Mouse (Mus musculus): ENCODE data around the gene Apex2. TPM values are rescaled to one million over a fixed set of nuclear protein-coding genes. Genes with fewer than 3 reads are reported as not detected.
A peak's percentile ranks its signal among the peaks of the same experiment; 100 is the strongest.

Apex2 gene
- polyA plus RNA-seq, 1 experiment from 2014 or later = 25.5 TPM

- Histone ChIP-seq H3K4me3 (replicated peaks) (peak overlapping the region; percentile 43), H3K27ac (peak overlapping the region; percentile 84), H3K4me1 (no peaks in the 10 kb centered on the region), H3K4me2 (peak overlapping the region; percentile 26), H3K27me3 (no peaks in the 10 kb centered on the region), H3K36me3 (replicated peaks) (no peaks in the 10 kb centered on the region), H3K9me3 (no peaks in the 10 kb centered on the region), H3K9ac (peak overlapping the region; percentile 29; the same call in 1 of the 2 replicates)
- peak; percentile 96 for ATAC-seq (ENCODE audit: low FRiP score)
- WGBS = 2% methylated on average over 34 of the region's 34 CpGs
These were observed 111.6 kb downstream of the Apex2 start for GRCm38 (mm10) chrX:150477854-150478780.

GRCm38 (mm10) chrX:150471416-150471815, 118.3 kb downstream of the Apex2 start:
- Histone ChIP-seq H3K9me3 (no peaks in the 10 kb centered on the region), H3K36me3 (replicated peaks) (no peaks in the 10 kb centered on the region), H3K4me2 (no peak overlapping the region), H3K27ac (no peak overlapping the region), H3K4me3 (replicated peaks) (no peak overlapping the region), H3K4me1 (no peaks in the 10 kb centered on the region), H3K9ac (no peak overlapping the region), H3K27me3 (no peaks in the 10 kb centered on the region)
- 90% methylated on average over 1 of the region's 1 CpGs for WGBS
- no peak for ATAC-seq (ENCODE audit: low FRiP score)

Small RNAs within 50 kb of the gene (microRNA-seq; reads per million reads assigned to microRNA genes)
- gene Mir3620 = not detected

Other genes with a start within 250 kb of the Apex2 start
- gene Tmem29, start 130.7 kb downstream of the Apex2 start, polyA plus RNA-seq (2016; fragmentation: Nextera tagmentation; extraction: Ambion mirVana) = 44.0 and 44.3 TPM in 2 replicates
- gene Alas2, start 42.5 kb downstream of the Apex2 start, polyA plus RNA-seq (2016; fragmentation: Nextera tagmentation; extraction: Ambion mirVana) = 27.0 and 38.5 TPM in 2 replicates
- gene Pfkfb1, start 1.6 kb downstream of the Apex2 start, polyA plus RNA-seq (2016; fragmentation: Nextera tagmentation; extraction: Ambion mirVana) = 4.1 and 5.7 TPM in 2 replicates
- 54.2 and 62.9 TPM in 2 replicates for gene Tro, start 67.7 kb upstream of the Apex2 start, polyA plus RNA-seq (2016; fragmentation: Nextera tagmentation; extraction: Ambion mirVana)
- gene Maged2, start 224.5 kb upstream of the Apex2 start, polyA plus RNA-seq (2016; fragmentation: Nextera tagmentation; extraction: Ambion mirVana) = 257 and 277 TPM in 2 replicates